Mouse (Mus musculus) intestine, postnatal 0 days (tissue): ENCODE results near the gene Scarf2. TPM values are rescaled to one million over a fixed set of nuclear protein-coding genes. Genes with fewer than 3 reads are reported as not detected.

Source experiments
- ATAC-seq: fragments of 200-750 bp; cut with Nextera tagmentation; 2 replicates; pipeline ENCODE4 v1.8.0; 2017; ENCODE audit warnings: mild to moderate bottlenecking, moderate TSS enrichment, moderate library complexity
- H3K27ac ChIP-seq: fragments of 300-500 bp; sonication (generic); 2 replicates; pipeline ENCODE4 v1.5.1; 2014; ENCODE audit warnings: mild to moderate bottlenecking, low read depth, low read length, moderate library complexity
- H3K27me3 ChIP-seq: fragments of 300-500 bp; sonication (generic); replicated peaks from 2 replicates; pipeline ENCODE4 v1.6.1; 2014; ENCODE audit warnings: low read length, mixed read lengths; ENCODE audit not compliant: control insufficient read depth, insufficient read depth
- H3K36me3 ChIP-seq: fragments of 300-500 bp; sonication (generic); 2 replicates; pipeline ENCODE4 v1.6.1; 2014; ENCODE audit warnings: mild to moderate bottlenecking, moderate library complexity; ENCODE audit not compliant: control insufficient read depth, insufficient read depth
- H3K4me1 ChIP-seq: fragments of 300-500 bp; sonication (generic); replicated peaks from 2 replicates; pipeline ENCODE4 v1.6.1; 2014; ENCODE audit warnings: antibody characterized with exemption, low read length, mixed read lengths; ENCODE audit not compliant: control insufficient read depth, insufficient read depth
- H3K4me2 ChIP-seq: fragments of 300-500 bp; sonication (generic); replicated peaks from 2 replicates; pipeline ENCODE4 v1.6.1; 2014; ENCODE audit warnings: low read depth, mild to moderate bottlenecking, moderate library complexity
- H3K4me3 ChIP-seq: fragments of 300-500 bp; sonication (generic); 2 replicates; pipeline ENCODE4 v1.5.1; 2014; ENCODE audit warnings: low read depth, low read length
- H3K9ac ChIP-seq: fragments of 300-500 bp; sonication (generic); 2 replicates; pipeline ENCODE4 v1.6.1; 2014; ENCODE audit warnings: mild to moderate bottlenecking, low read depth, low read length
- H3K9me3 ChIP-seq: fragments of 300-500 bp; sonication (generic); 2 replicates; pipeline ENCODE4 v1.6.1; 2016; ENCODE audit warnings: mixed run types; ENCODE audit not compliant: control insufficient read depth
- CTCF ChIP-seq: sonication (generic); IDR thresholded peaks from 2 replicates; pipeline ENCODE4 v1.5.1; 2016; ENCODE audit warnings: low read depth, mild to moderate bottlenecking, control low read depth, antibody characterized with exemption, moderate library complexity
- WGBS: fragments of 180-500 bp; shearing (Covaris S2); extraction: QIAGEN DNeasy Blood & Tissue Kit; methylation state at CpG from one replicate; pipeline ENCODE4 v1.1.7; 2014; 5-methylcytosine and 5-hydroxymethylcytosine counted together
- polyA plus RNA-seq: library from polyadenylated mRNA; unstranded; fragments of >200 nt; fragmentation: Nextera tagmentation; extraction: Ambion mirVana; gene quantifications from 2 replicates; pipeline ENCODE4 v1.2.1, GENCODE M21; 2015

The Scarf2 gene
- polyA plus RNA-seq, 1 experiment from 2014 or later, result 6.9 TPM

DNA sequence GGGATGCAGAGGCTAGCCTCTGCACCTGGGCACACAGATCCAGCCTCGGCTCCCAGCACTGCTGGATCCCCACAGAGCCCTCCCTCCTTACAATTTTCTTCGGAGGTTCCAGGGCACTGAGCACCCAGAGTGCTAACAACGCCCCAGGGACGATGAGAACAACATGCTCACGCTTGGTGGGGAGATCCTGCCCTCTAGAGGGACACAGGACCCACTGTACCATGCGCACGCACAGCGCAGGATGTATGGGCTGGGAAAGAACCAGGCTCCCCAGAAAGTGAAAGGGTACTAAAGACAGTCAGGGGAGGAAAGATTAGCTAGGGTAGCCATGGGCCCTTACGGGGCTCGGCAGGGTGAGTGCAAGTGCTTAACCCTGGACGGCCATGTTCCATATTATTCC, 34.7 kb downstream of the Scarf2 start:
- WGBS, result 20% methylated on average over 11 of the region's 11 CpGs
- Histone ChIP-seq H3K27me3 (peaks cover 66% of the 10 kb centered on the region), H3K9ac (no peak overlapping the region)

DNA sequence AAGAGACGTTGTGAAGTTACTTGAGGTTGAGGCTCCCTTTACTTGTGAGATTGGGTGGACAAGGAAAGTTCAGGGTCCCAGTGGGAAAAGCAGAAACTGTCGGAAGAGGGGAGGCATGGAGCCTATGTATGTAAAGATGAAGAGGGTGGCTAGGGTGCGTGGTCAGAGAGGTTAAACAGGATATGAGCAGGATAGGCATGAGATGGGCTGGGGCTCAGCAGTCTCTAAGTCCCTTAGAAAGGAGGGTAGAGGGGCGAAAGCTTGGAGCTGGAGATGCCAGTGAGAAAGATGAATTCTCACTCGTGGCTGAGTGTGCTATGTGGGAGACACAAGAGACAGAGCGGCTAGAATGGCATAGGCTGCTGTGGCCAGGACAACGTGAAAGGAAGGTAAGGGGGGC, 35.7 kb downstream of the Scarf2 start, which contains the start of gene B830017H08Rik:
Gene B830017H08Rik, plus strand, starts transcription at position 301 of the 400 bp plus-strand sequence.
- no peak within 1 kb of the TSS for H3K27ac ChIP-seq
- peak within 1 kb of the TSS; percentile 17; the same call in 1 of the 2 replicates for H3K9ac ChIP-seq
- WGBS, result 37% methylated on average over 7 of the region's 7 CpGs
- H3K9me3 ChIP-seq, result no peaks in the 10 kb centered on the region
- TF ChIP-seq CTCF, result no peak
- H3K27me3 ChIP-seq, result peaks cover 66% of the 10 kb centered on the region
- peak within 1 kb of the TSS; percentile 60 for H3K4me3 ChIP-seq
- peak within 1 kb of the TSS; percentile 99 for H3K4me2 ChIP-seq
- H3K36me3 ChIP-seq, result no peaks in the 10 kb centered on the region
- ATAC-seq, result no peak
- 0 out of 2 replicates have a peak, but pooled peaks cover 4% of the 10 kb centered on the region for H3K4me1 ChIP-seq

More for the DNA sequence above, 34.7 kb downstream of the Scarf2 start:
- Histone ChIP-seq H3K36me3 (no peaks in the 10 kb centered on the region), H3K4me3 (no peak overlapping the region), H3K4me1 (0 out of 2 replicates have a peak, but pooled peaks cover 4% of the 10 kb centered on the region), H3K27ac (no peak overlapping the region), H3K4me2 (no peak overlapping the region), H3K9me3 (no peaks in the 10 kb centered on the region)
- peak; percentile 58 for TF ChIP-seq CTCF
- no peak for ATAC-seq

DNA sequence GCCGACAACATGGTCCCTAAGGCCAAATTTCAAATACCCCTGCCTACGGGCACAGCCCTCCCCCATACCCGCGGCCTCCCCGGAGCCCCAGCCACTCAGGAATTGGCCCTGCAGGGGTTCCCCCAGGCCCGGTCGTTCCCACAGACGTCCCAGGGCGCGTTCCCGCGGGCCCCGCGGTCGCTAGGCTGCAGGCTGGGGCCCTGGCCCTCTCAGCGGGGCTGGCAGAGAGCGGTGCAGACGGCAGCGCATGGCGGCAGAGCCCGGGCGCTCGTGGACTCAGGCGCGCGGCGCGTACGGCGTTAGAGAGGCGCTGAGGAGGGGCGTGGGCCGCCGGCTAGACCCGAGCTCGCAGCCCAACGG, 36.2 kb downstream of the Scarf2 start:
- Histone ChIP-seq H3K27me3 (peaks cover 66% of the 10 kb centered on the region), H3K27ac (no peak overlapping the region), H3K9me3 (no peaks in the 10 kb centered on the region), H3K4me1 (0 out of 2 replicates have a peak, but pooled peaks cover 4% of the 10 kb centered on the region), H3K9ac (0 out of 2 replicates have a peak overlapping the region, but pooled peaks have one; percentile 17), H3K36me3 (no peaks in the 10 kb centered on the region), H3K4me2 (peak overlapping the region; percentile 99), H3K4me3 (peak overlapping the region; percentile 60)
- no peak for ATAC-seq
- 1% methylated on average over 37 of the region's 37 CpGs for WGBS
- TF ChIP-seq CTCF, result no peak

DNA sequence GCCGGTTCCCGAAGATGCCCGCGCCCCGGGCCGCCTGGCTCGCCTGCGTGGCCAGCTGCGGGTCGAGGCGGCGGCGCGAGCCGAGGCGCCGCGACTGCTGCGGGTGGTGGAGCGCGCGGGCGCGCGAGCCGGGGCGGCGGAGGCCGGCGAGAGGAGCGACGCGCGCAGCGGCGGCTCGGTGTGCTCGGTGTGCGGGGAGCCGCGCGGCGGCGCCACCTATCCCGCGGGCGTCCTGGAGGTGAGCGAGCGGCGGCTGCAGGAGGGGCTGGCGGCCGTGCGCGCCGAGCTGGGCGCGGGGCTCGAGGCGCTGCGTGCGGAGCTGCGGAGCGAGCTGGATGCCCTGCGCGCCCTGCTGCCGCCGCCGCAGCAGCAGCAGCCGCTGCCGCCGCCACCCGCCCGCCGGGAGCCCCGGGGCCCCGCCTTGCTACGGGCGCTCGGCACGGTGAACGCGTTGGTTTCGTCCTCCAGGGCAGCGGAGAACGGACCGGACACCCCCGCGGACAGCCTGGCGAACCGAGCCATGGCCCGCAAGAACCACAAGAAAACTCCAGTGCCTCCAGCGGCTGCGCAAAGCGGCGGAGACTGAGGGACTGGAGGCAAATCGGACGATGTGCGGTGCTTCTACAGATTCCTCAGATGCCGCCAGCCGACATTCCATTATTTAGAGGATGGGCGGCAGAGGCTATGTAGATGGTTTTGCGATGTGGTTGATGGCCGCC, 36.8 kb downstream of the Scarf2 start:
- H3K4me2 ChIP-seq, result peak overlapping the region; percentile 99
- H3K4me1 ChIP-seq, result 0 out of 2 replicates have a peak, but pooled peaks cover 4% of the 10 kb centered on the region
- no peak for TF ChIP-seq CTCF
- under 1% methylated on average over 79 of the region's 103 CpGs for WGBS
- no peak for ATAC-seq
- H3K9ac ChIP-seq, result peak overlapping the region; percentile 17; the same call in 1 of the 2 replicates
- H3K9me3 ChIP-seq, result no peaks in the 10 kb centered on the region
- peaks cover 66% of the 10 kb centered on the region for H3K27me3 ChIP-seq
- H3K36me3 ChIP-seq, result no peaks in the 10 kb centered on the region
- H3K27ac ChIP-seq, result no peak overlapping the region
- peak overlapping the region; percentile 60 for H3K4me3 ChIP-seq

DNA sequence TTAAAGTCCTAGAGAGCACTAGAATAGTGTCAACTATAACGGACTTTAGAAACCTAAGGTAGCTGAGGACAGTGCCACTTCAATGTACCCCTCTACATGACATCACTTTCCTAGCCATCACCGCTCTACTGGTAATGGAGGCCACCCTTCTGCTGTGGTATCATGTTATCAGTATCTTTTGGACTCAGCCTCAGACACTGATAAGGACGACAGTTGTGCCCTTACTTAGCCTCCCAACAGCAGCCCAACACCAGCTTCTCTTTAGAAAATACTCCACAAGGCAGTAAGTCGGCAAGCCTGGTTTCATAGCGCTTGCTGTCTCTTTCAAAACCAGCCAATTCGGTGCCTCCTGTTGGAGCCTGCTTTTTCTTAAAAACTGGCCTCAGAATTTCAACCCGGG, 37.5 kb downstream of the Scarf2 start:
- peaks cover 66% of the 10 kb centered on the region for H3K27me3 ChIP-seq

DNA sequence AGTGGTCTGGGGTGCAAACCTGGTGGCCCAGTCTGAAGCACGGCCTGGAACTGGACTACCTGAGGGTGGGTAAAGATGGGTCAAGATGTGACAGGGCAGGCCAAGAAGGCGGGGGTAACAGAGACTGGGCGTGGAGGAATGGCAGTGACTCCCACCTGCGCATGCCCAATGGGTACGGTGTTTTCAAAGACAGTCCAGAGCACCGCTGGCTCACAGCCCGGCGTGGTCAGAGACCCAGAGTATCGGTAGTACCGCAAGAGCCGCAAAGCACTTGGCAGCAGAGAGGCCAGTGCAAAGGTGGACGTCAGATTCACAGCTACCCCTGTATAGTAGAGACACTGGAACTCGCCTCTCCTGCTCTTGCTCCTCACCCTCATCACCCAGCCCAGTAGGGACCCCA, 38.4 kb downstream of the Scarf2 start:
- no peak for ATAC-seq
- no peak overlapping the region for H3K27ac ChIP-seq
- no peak for TF ChIP-seq CTCF
- H3K9me3 ChIP-seq, result no peaks in the 10 kb centered on the region
- no peak overlapping the region for H3K4me3 ChIP-seq
- 45% methylated on average over 13 of the region's 13 CpGs for WGBS
- no peaks in the 10 kb centered on the region; the same call in 1 of the 2 replicates for H3K36me3 ChIP-seq
- H3K4me2 ChIP-seq, result no peak overlapping the region
- peaks cover 62% of the 10 kb centered on the region for H3K27me3 ChIP-seq
- no peak overlapping the region for H3K9ac ChIP-seq
- H3K4me1 ChIP-seq, result 0 out of 2 replicates have a peak, but pooled peaks cover 4% of the 10 kb centered on the region

More for the DNA sequence above, 37.5 kb downstream of the Scarf2 start:
- ATAC-seq, result no peak
- H3K27ac ChIP-seq, result no peak overlapping the region
- H3K36me3 ChIP-seq, result no peaks in the 10 kb centered on the region
- no peaks in the 10 kb centered on the region for H3K9me3 ChIP-seq
- no peak overlapping the region for H3K9ac ChIP-seq
- TF ChIP-seq CTCF, result no peak
- 49% methylated on average over 7 of the region's 7 CpGs for WGBS
- 0 out of 2 replicates have a peak overlapping the region, but pooled peaks have one; percentile 99 for H3K4me2 ChIP-seq
- H3K4me1 ChIP-seq, result 0 out of 2 replicates have a peak, but pooled peaks cover 4% of the 10 kb centered on the region
- H3K4me3 ChIP-seq, result peak overlapping the region; percentile 60; the same call in 1 of the 2 replicates
